Mouse (Mus musculus): ENCODE data around the gene P4ha1. TPM values are rescaled to one million over a fixed set of nuclear protein-coding genes. Genes with fewer than 3 reads are reported as not detected.

Gene P4ha1
- polyA plus RNA-seq, 1 experiment from 2014 or later = 17.9 TPM

- 10% methylated on average over 15 of the region's 15 CpGs for WGBS
These were observed 1.4 kb downstream of the P4ha1 start for GRCm38 (mm10) chr10:59324311-59325165.

GRCm38 (mm10) chr10:59326612-59327315 lies 3.7 kb downstream of the P4ha1 start:
- Histone ChIP-seq H3K27me3 (ENCODE audit: control insufficient read depth, insufficient read depth, low read length) (no peaks in the 10 kb centered on the region), H3K4me3 (ENCODE audit: low read depth, low read length) (no peak overlapping the region), H3K4me2 (replicated peaks; ENCODE audit: low read depth) (no peak overlapping the region), H3K27ac (replicated peaks) (no peak overlapping the region), H3K4me1 (replicated peaks; ENCODE audit: control insufficient read depth, insufficient read depth) (no peaks in the 10 kb centered on the region), H3K36me3 (ENCODE audit: control insufficient read depth, insufficient read depth, low read length) (no peaks in the 10 kb centered on the region), H3K9me3 (ENCODE audit: control insufficient read depth, low read length) (no peaks in the 10 kb centered on the region), H3K9ac (ENCODE audit: low read length) (no peak overlapping the region)
- DNase-seq (ENCODE audit: low spot score) (no peak), ATAC-seq (ENCODE audit: low FRiP score, low TSS enrichment) (no peak)
- WGBS = 69% methylated on average over 8 of the region's 8 CpGs
- TF ChIP-seq EP300 (optimal IDR thresholded peaks at IDR 0.05) (no peak), CTCF (IDR thresholded peaks at IDR 0.05; ENCODE audit: low read depth) (no peak)

More at GRCm38 (mm10) chr10:59324311-59325165, 1.4 kb downstream of the P4ha1 start:
- peak overlapping the region; percentile 88 for H3K9ac ChIP-seq (ENCODE audit: low read length)
- no peaks in the 10 kb centered on the region for H3K9me3 ChIP-seq (ENCODE audit: control insufficient read depth, low read length)
- H3K4me1 ChIP-seq (replicated peaks; ENCODE audit: control insufficient read depth, insufficient read depth) = no peaks in the 10 kb centered on the region
- no peak for ATAC-seq (ENCODE audit: low FRiP score, low TSS enrichment)
- no peak overlapping the region for H3K27ac ChIP-seq (replicated peaks)
- TF ChIP-seq CTCF (IDR thresholded peaks at IDR 0.05; ENCODE audit: low read depth) (no peak), EP300 (optimal IDR thresholded peaks at IDR 0.05) (no peak)
- peak overlapping the region; percentile 63 for H3K4me2 ChIP-seq (replicated peaks; ENCODE audit: low read depth)
- no peaks in the 10 kb centered on the region for H3K27me3 ChIP-seq (ENCODE audit: control insufficient read depth, insufficient read depth, low read length)
- no peaks in the 10 kb centered on the region for H3K36me3 ChIP-seq (ENCODE audit: control insufficient read depth, insufficient read depth, low read length)
- DNase-seq (ENCODE audit: low spot score) = no peak
- peak overlapping the region; percentile 90 for H3K4me3 ChIP-seq (ENCODE audit: low read depth, low read length)

GRCm38 (mm10) chr10:59327316-59327710 lies 4.2 kb downstream of the P4ha1 start:
- H3K4me1 ChIP-seq (replicated peaks; ENCODE audit: control insufficient read depth, insufficient read depth) = no peaks in the 10 kb centered on the region
- H3K4me2 ChIP-seq (replicated peaks; ENCODE audit: low read depth) = no peak overlapping the region
- ATAC-seq (ENCODE audit: low FRiP score, low TSS enrichment) (no peak), DNase-seq (ENCODE audit: low spot score) (no peak)
- no peak overlapping the region for H3K9ac ChIP-seq (ENCODE audit: low read length)
- no peaks in the 10 kb centered on the region for H3K27me3 ChIP-seq (ENCODE audit: control insufficient read depth, insufficient read depth, low read length)
- no peak for TF ChIP-seq CTCF (IDR thresholded peaks at IDR 0.05; ENCODE audit: low read depth)
- no peak for TF ChIP-seq EP300 (optimal IDR thresholded peaks at IDR 0.05)
- no peak overlapping the region for H3K27ac ChIP-seq (replicated peaks)
- H3K36me3 ChIP-seq (ENCODE audit: control insufficient read depth, insufficient read depth, low read length) = no peaks in the 10 kb centered on the region
- H3K4me3 ChIP-seq (ENCODE audit: low read depth, low read length) = no peak overlapping the region
- H3K9me3 ChIP-seq (ENCODE audit: control insufficient read depth, low read length) = no peaks in the 10 kb centered on the region
- 88% methylated on average over 3 of the region's 3 CpGs for WGBS

- ATAC-seq (ENCODE audit: low FRiP score, low TSS enrichment) (no peak), DNase-seq (ENCODE audit: low spot score) (no peak)
- H3K4me3 ChIP-seq (ENCODE audit: low read depth, low read length) = no peak overlapping the region
- H3K4me1 ChIP-seq (replicated peaks; ENCODE audit: control insufficient read depth, insufficient read depth) = peaks cover 3% of the 10 kb centered on the region
- 51% methylated on average over 6 of the region's 6 CpGs for WGBS
- no peaks in the 10 kb centered on the region for H3K9me3 ChIP-seq (ENCODE audit: control insufficient read depth, low read length)
- no peaks in the 10 kb centered on the region for H3K36me3 ChIP-seq (ENCODE audit: control insufficient read depth, insufficient read depth, low read length)
- no peak overlapping the region for H3K27ac ChIP-seq (replicated peaks)
- H3K4me2 ChIP-seq (replicated peaks; ENCODE audit: low read depth) = no peak overlapping the region
- no peak overlapping the region for H3K9ac ChIP-seq (ENCODE audit: low read length)
- no peaks in the 10 kb centered on the region for H3K27me3 ChIP-seq (ENCODE audit: control insufficient read depth, insufficient read depth, low read length)
- no peak for TF ChIP-seq EP300 (optimal IDR thresholded peaks at IDR 0.05)
These were observed 8.6 kb downstream of the P4ha1 start for GRCm38 (mm10) chr10:59331546-59332256.

- peaks cover 3% of the 10 kb centered on the region; the same call in 1 of the 2 replicates for H3K36me3 ChIP-seq (ENCODE audit: control insufficient read depth, insufficient read depth, low read length)
- peaks cover 3% of the 10 kb centered on the region for H3K4me1 ChIP-seq (replicated peaks; ENCODE audit: control insufficient read depth, insufficient read depth)
- TF ChIP-seq EP300 (optimal IDR thresholded peaks at IDR 0.05) = no peak
- no peak for TF ChIP-seq CTCF (IDR thresholded peaks at IDR 0.05; ENCODE audit: low read depth)
These were observed 10.3 kb downstream of the P4ha1 start for GRCm38 (mm10) chr10:59333400-59333799.

More at GRCm38 (mm10) chr10:59333400-59333799, 10.3 kb downstream of the P4ha1 start:
- Histone ChIP-seq H3K27ac (replicated peaks) (no peak overlapping the region), H3K27me3 (ENCODE audit: control insufficient read depth, insufficient read depth, low read length) (no peaks in the 10 kb centered on the region), H3K4me2 (replicated peaks; ENCODE audit: low read depth) (no peak overlapping the region), H3K9ac (ENCODE audit: low read length) (no peak overlapping the region), H3K4me3 (ENCODE audit: low read depth, low read length) (no peak overlapping the region), H3K9me3 (ENCODE audit: control insufficient read depth, low read length) (no peaks in the 10 kb centered on the region)
- ATAC-seq (ENCODE audit: low FRiP score, low TSS enrichment) (no peak), DNase-seq (ENCODE audit: low spot score) (no peak)
- WGBS = 83% methylated on average over 4 of the region's 4 CpGs

Data from stomach, postnatal 0 days (tissue).